Mouse (Mus musculus) neural tube, embryonic 14.5 days (tissue): ENCODE data around the gene Kmo. TPM values are rescaled to one million over a fixed set of nuclear protein-coding genes. Genes with fewer than 3 reads are reported as not detected.

Experiments used
- ATAC-seq: fragments of 200-750 bp; cut with Nextera tagmentation; 2 replicates; pipeline ENCODE4 v1.8.0; 2017; ENCODE audit warnings: low read depth, mild to moderate bottlenecking, moderate TSS enrichment, moderate library complexity
- H3K27ac ChIP-seq: fragments of 300-500 bp; sonication (generic); 2 replicates; pipeline ENCODE4 v1.5.1; 2014; ENCODE audit warnings: low read depth, mild to moderate bottlenecking, control low read depth, low read length, moderate library complexity, mixed read lengths
- H3K27me3 ChIP-seq: fragments of 300-500 bp; sonication (generic); 2 replicates; pipeline ENCODE4 v1.6.1; 2014; ENCODE audit warnings: low read length; ENCODE audit not compliant: control insufficient read depth, insufficient read depth
- H3K36me3 ChIP-seq: fragments of 300-500 bp; sonication (generic); 2 replicates; pipeline ENCODE4 v1.6.1; 2014; ENCODE audit warnings: low read length, mixed read lengths; ENCODE audit not compliant: control insufficient read depth, insufficient read depth
- H3K4me1 ChIP-seq: fragments of 300-500 bp; sonication (generic); 2 replicates; pipeline ENCODE4 v1.6.1; 2014; ENCODE audit warnings: low read length; ENCODE audit not compliant: control insufficient read depth, insufficient read depth
- H3K4me2 ChIP-seq: fragments of 300-500 bp; sonication (generic); 2 replicates; pipeline ENCODE4 v1.6.1; 2014; ENCODE audit warnings: mild to moderate bottlenecking, low read depth, low read length, control low read depth
- H3K4me3 ChIP-seq: fragments of 300-500 bp; sonication (generic); 2 replicates; pipeline ENCODE4 v1.5.1; 2014; ENCODE audit warnings: low read depth, low read length, control low read depth, mixed read lengths
- H3K9ac ChIP-seq: fragments of 300-500 bp; sonication (generic); replicated peaks from 2 replicates; pipeline ENCODE4 v1.6.1; 2014; ENCODE audit warnings: low read depth, mild to moderate bottlenecking, control low read depth, low read length, mixed read lengths
- H3K9me3 ChIP-seq: fragments of 300-500 bp; sonication (generic); 2 replicates; pipeline ENCODE4 v1.6.1; 2016; ENCODE audit warnings: low read length; ENCODE audit not compliant: control insufficient read depth
- WGBS: fragments of 180-500 bp; shearing (Covaris S2); extraction: QIAGEN DNeasy Blood & Tissue Kit; methylation state at CpG from one replicate; pipeline ENCODE4 v1.1.7; 2014; 5-methylcytosine and 5-hydroxymethylcytosine counted together
- polyA plus RNA-seq: library from polyadenylated mRNA; unstranded; fragments of >200 nt; fragmentation: Nextera tagmentation; extraction: Ambion mirVana; gene quantifications from 2 replicates; pipeline ENCODE4 v1.2.1, GENCODE M21; 2014

The Kmo gene
- polyA plus RNA-seq, 1 experiment from 2014 or later = not detected

- Histone ChIP-seq H3K4me2 (peak overlapping the region; percentile 60), H3K27me3 (no peaks in the 10 kb centered on the region), H3K27ac (peak overlapping the region; percentile 60; the same call in 1 of the 2 replicates), H3K9me3 (no peaks in the 10 kb centered on the region), H3K36me3 (no peaks in the 10 kb centered on the region), H3K4me1 (peaks cover 10% of the 10 kb centered on the region; the same call in 1 of the 2 replicates), H3K4me3 (peak overlapping the region; percentile 82), H3K9ac (no peak overlapping the region; the same call in 1 of the 2 replicates)
- ATAC-seq = peak; percentile 72
- 87% methylated on average over 1 of the region's 1 CpGs for WGBS
Observed at GRCm38 (mm10) chr1:175625990-175626692, 6.0 kb downstream of the Kmo start.

DNA sequence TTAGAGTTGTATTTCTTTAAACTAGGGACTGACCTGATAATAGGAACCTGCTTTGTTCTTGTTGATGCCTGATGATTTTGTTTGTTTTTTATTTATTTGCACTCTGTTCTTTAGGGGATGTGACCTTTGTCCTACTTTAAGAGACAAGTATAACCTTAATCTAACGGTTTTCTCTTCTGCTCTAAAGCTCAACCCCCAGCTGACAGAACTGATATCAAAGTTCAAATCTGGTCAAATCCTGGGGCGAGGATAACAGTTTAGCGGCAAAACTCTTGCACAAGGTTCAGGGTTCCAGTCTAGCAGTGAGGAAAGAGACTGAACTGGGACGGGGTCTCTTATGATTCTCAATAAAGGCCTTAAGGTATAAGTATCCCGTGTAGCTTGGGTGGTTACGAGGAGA, 9.1 kb downstream of the Kmo start:
- 93% methylated on average over 6 of the region's 6 CpGs for WGBS
- no peak for ATAC-seq
- H3K36me3 ChIP-seq = no peaks in the 10 kb centered on the region
- H3K27ac ChIP-seq = no peak overlapping the region
- H3K27me3 ChIP-seq = no peaks in the 10 kb centered on the region
- H3K9me3 ChIP-seq = no peaks in the 10 kb centered on the region
- H3K9ac ChIP-seq = no peak overlapping the region
- H3K4me2 ChIP-seq = no peak overlapping the region
- H3K4me3 ChIP-seq = no peak overlapping the region
- peaks cover 5% of the 10 kb centered on the region; the same call in 1 of the 2 replicates for H3K4me1 ChIP-seq

- WGBS = 89% methylated on average over 5 of the region's 5 CpGs
- no peak overlapping the region for H3K4me3 ChIP-seq
- H3K36me3 ChIP-seq = no peaks in the 10 kb centered on the region
- H3K9me3 ChIP-seq = no peaks in the 10 kb centered on the region
- no peak for ATAC-seq
- no peaks in the 10 kb centered on the region for H3K4me1 ChIP-seq
- no peaks in the 10 kb centered on the region for H3K27me3 ChIP-seq
- H3K4me2 ChIP-seq = no peak overlapping the region
- H3K9ac ChIP-seq = no peak overlapping the region
- no peak overlapping the region for H3K27ac ChIP-seq
Observed at GRCm38 (mm10) chr1:175630345-175630744, 10.2 kb downstream of the Kmo start.

GRCm38 (mm10) chr1:175631080-175631479, 10.9 kb downstream of the Kmo start:
- 89% methylated on average over 3 of the region's 3 CpGs for WGBS
- no peaks in the 10 kb centered on the region for H3K9me3 ChIP-seq
- no peak overlapping the region for H3K4me2 ChIP-seq
- H3K27ac ChIP-seq = no peak overlapping the region
- H3K9ac ChIP-seq = no peak overlapping the region
- no peaks in the 10 kb centered on the region for H3K36me3 ChIP-seq
- no peaks in the 10 kb centered on the region for H3K4me1 ChIP-seq
- no peaks in the 10 kb centered on the region for H3K27me3 ChIP-seq
- no peak overlapping the region for H3K4me3 ChIP-seq
- ATAC-seq = no peak

- no peak overlapping the region for H3K4me3 ChIP-seq
- H3K9me3 ChIP-seq = no peaks in the 10 kb centered on the region
- H3K27ac ChIP-seq = no peak overlapping the region
- H3K4me1 ChIP-seq = no peaks in the 10 kb centered on the region
- WGBS = 81% methylated on average over 10 of the region's 10 CpGs
- ATAC-seq = no peak
- no peaks in the 10 kb centered on the region for H3K27me3 ChIP-seq
- H3K4me2 ChIP-seq = no peak overlapping the region
- no peak overlapping the region for H3K9ac ChIP-seq
- H3K36me3 ChIP-seq = no peaks in the 10 kb centered on the region
Observed at GRCm38 (mm10) chr1:175631721-175632221, 11.6 kb downstream of the Kmo start.

GRCm38 (mm10) chr1:175632470-175632869, 12.3 kb downstream of the Kmo start:
- Histone ChIP-seq H3K27me3 (no peaks in the 10 kb centered on the region), H3K4me1 (no peaks in the 10 kb centered on the region), H3K27ac (no peak overlapping the region), H3K9me3 (no peaks in the 10 kb centered on the region), H3K36me3 (no peaks in the 10 kb centered on the region), H3K4me2 (no peak overlapping the region), H3K9ac (no peak overlapping the region), H3K4me3 (no peak overlapping the region)
- WGBS = 98% methylated on average over 14 of the region's 14 CpGs
- ATAC-seq = no peak

DNA sequence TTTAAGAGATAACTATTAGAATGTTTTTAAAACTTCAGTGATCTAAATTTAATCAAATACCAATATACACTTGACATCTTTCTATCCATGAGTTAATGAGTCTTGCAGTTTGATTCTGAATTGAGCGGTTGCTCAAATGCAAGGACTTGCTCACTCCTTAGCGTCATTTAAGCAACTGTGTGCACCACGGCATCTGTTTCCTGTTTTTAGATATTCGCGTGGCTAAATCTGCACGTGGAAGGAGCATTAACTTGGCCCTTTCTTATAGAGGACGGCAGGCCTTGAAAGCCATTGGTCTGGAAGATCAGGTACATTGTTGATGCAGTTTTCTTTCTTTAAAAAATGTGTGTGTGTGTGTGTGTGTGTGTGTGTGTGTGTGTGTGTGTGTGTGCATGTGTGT, 17.5 kb downstream of the Kmo start:
- Histone ChIP-seq H3K4me2 (no peak overlapping the region), H3K9ac (no peak overlapping the region), H3K27me3 (no peaks in the 10 kb centered on the region), H3K27ac (no peak overlapping the region), H3K9me3 (no peaks in the 10 kb centered on the region), H3K36me3 (no peaks in the 10 kb centered on the region), H3K4me1 (no peaks in the 10 kb centered on the region), H3K4me3 (no peak overlapping the region)
- no peak for ATAC-seq
- 84% methylated on average over 7 of the region's 7 CpGs for WGBS

GRCm38 (mm10) chr1:175639072-175639471, 18.9 kb downstream of the Kmo start:
- Histone ChIP-seq H3K4me1 (no peaks in the 10 kb centered on the region), H3K27me3 (no peaks in the 10 kb centered on the region)
- no peak for ATAC-seq

GRCm38 (mm10) chr1:175640435-175641150, 20.4 kb downstream of the Kmo start:
- H3K27ac ChIP-seq = no peak overlapping the region
- WGBS = 83% methylated on average over 6 of the region's 6 CpGs
- ATAC-seq = no peak

More at GRCm38 (mm10) chr1:175639072-175639471, 18.9 kb downstream of the Kmo start:
- Histone ChIP-seq H3K36me3 (no peaks in the 10 kb centered on the region), H3K4me2 (no peak overlapping the region), H3K27ac (no peak overlapping the region), H3K4me3 (no peak overlapping the region), H3K9ac (no peak overlapping the region), H3K9me3 (no peaks in the 10 kb centered on the region)
- WGBS = 84% methylated on average over 7 of the region's 7 CpGs

More at GRCm38 (mm10) chr1:175640435-175641150, 20.4 kb downstream of the Kmo start:
- Histone ChIP-seq H3K9me3 (no peaks in the 10 kb centered on the region), H3K36me3 (no peaks in the 10 kb centered on the region), H3K9ac (no peak overlapping the region), H3K4me1 (no peaks in the 10 kb centered on the region), H3K4me2 (no peak overlapping the region), H3K4me3 (no peak overlapping the region), H3K27me3 (no peaks in the 10 kb centered on the region)
